Mouse (Mus musculus) embryonic facial prominence, embryonic 13.5 days (tissue): ENCODE data around the gene Kcnq1. TPM values are rescaled to one million over a fixed set of nuclear protein-coding genes. Genes with fewer than 3 reads are reported as not detected.

Source experiments
- ATAC-seq: fragments of 200-750 bp; cut with Nextera tagmentation; 2 replicates; pipeline ENCODE4 v1.8.0; 2017; ENCODE audit warnings: low read depth; ENCODE audit not compliant: insufficient number of reproducible peaks, insufficient read depth, low FRiP score, low TSS enrichment
- H3K27ac ChIP-seq: fragments of 300-500 bp; sonication (generic); 2 replicates; pipeline ENCODE4 v1.5.1; 2015; ENCODE audit warnings: moderate library complexity, mild to moderate bottlenecking, inconsistent platforms
- H3K27me3 ChIP-seq: fragments of 300-500 bp; sonication (generic); 2 replicates; pipeline ENCODE4 v1.6.1; 2015; ENCODE audit warnings: mild to moderate bottlenecking, inconsistent platforms
- H3K36me3 ChIP-seq: fragments of 300-500 bp; sonication (generic); 2 replicates; pipeline ENCODE4 v1.6.1; 2015; ENCODE audit warnings: mild to moderate bottlenecking, inconsistent platforms
- H3K4me1 ChIP-seq: fragments of 300-500 bp; sonication (generic); 2 replicates; pipeline ENCODE4 v1.6.1; 2015; ENCODE audit warnings: inconsistent platforms
- H3K4me2 ChIP-seq: fragments of 300-500 bp; sonication (generic); 2 replicates; pipeline ENCODE4 v1.6.1; 2015; ENCODE audit warnings: moderate library complexity, mild to moderate bottlenecking, inconsistent platforms
- H3K4me3 ChIP-seq: fragments of 300-500 bp; sonication (generic); 2 replicates; pipeline ENCODE4 v1.5.1; 2015; ENCODE audit warnings: mild to moderate bottlenecking, inconsistent platforms
- H3K9ac ChIP-seq: fragments of 300-500 bp; sonication (generic); 2 replicates; pipeline ENCODE4 v1.6.1; 2015; ENCODE audit warnings: mild to moderate bottlenecking, inconsistent platforms
- H3K9me3 ChIP-seq: fragments of 300-500 bp; sonication (generic); 2 replicates; pipeline ENCODE4 v1.6.1; 2016; ENCODE audit warnings: inconsistent platforms
- WGBS: fragments of 180-500 bp; shearing (Covaris S2); methylation state at CpG from one replicate; pipeline ENCODE4 v1.1.7; 2015; ENCODE audit warnings: mixed read lengths; 5-methylcytosine and 5-hydroxymethylcytosine counted together
- polyA plus RNA-seq: library from polyadenylated mRNA; unstranded; fragments of >200 nt; fragmentation: Nextera tagmentation; extraction: Ambion mirVana; gene quantifications from 2 replicates; pipeline ENCODE4 v1.2.1, GENCODE M21; 2015

Kcnq1 gene
- polyA plus RNA-seq, 1 experiment from 2014 or later = 0.84 TPM

DNA sequence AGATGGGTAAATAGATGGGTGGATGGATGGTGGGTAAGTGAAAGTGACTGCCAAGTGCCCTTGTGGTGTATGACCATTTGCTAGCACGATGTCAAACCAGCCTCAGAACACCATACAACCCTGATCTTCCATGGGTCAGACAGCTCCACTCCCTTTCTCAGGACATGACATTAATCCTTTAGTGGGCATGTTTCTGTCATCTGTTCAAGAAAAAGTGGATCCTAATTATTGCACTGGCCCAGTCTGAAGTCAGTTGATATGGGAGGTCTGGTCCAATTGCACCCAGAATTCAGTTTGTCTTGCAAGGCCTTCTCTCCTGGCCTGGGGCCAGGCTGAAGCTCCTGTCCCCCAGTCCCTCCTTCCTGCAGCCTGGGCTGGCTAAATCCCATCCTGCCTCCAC, 332.8 kb downstream of the Kcnq1 start:
- 81% methylated on average over 1 of the region's 1 CpGs for WGBS
- Histone ChIP-seq H3K4me2 (peak overlapping the region; percentile 90), H3K4me3 (no peak overlapping the region)

GRCm38 (mm10) chr7:143444580-143444954, 338.4 kb downstream of the Kcnq1 start:
- peak overlapping the region; percentile 44; the same call in 1 of the 2 replicates for H3K4me3 ChIP-seq
- H3K4me2 ChIP-seq = peak overlapping the region; percentile 76; the same call in 1 of the 2 replicates
- peaks cover 63% of the 10 kb centered on the region for H3K27me3 ChIP-seq

More for the DNA sequence above, 332.8 kb downstream of the Kcnq1 start:
- Histone ChIP-seq H3K27ac (no peak overlapping the region), H3K27me3 (peaks cover 27% of the 10 kb centered on the region), H3K9me3 (no peaks in the 10 kb centered on the region), H3K9ac (no peak overlapping the region), H3K36me3 (no peaks in the 10 kb centered on the region), H3K4me1 (peaks cover 19% of the 10 kb centered on the region)
- ATAC-seq = no peak

DNA sequence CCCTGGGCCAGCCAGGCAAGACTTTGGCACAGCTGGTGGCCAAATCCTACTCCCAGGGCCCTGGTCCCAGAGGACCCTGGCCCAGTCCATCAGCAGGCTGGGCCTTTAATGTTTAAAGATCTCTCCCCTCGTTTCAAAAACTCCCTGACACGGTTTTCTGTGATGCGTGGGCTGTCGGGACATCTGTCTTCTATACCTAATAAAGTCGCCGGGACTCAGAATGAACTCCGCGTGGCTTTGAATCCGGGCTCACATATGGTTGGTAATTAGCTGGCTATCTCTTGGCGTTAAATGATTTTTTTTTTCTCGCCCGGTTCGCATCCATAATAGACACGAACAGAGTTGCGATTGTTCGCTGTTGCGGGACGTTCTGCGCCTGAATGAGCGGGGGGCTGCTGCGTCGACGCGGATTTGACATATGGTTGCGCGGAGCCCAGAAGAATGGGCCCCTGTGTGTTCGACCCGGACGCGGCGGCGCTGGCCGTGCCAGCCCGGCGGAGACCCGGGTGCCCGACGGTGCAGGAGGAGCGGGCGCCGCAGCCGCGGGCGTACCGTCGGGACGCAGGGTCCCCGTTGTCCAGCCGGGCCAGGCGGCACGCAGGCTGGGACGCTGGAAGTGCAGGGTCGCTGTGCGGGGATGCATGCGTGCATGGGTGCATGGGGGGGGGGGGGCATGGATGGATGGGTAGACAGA, 338.9 kb downstream of the Kcnq1 start:
- WGBS = 2% methylated on average over 55 of the region's 55 CpGs
- Histone ChIP-seq H3K9ac (peak overlapping the region; percentile 71), H3K27me3 (peaks cover 63% of the 10 kb centered on the region), H3K36me3 (no peaks in the 10 kb centered on the region), H3K4me2 (peak overlapping the region; percentile 76), H3K4me1 (peaks cover 21% of the 10 kb centered on the region), H3K9me3 (no peaks in the 10 kb centered on the region), H3K27ac (no peak overlapping the region), H3K4me3 (peak overlapping the region; percentile 44)
- ATAC-seq = peak; percentile 35; the same call in 1 of the 2 replicates

More at GRCm38 (mm10) chr7:143444580-143444954, 338.4 kb downstream of the Kcnq1 start:
- WGBS = 30% methylated on average over 8 of the region's 8 CpGs
- Histone ChIP-seq H3K36me3 (no peaks in the 10 kb centered on the region), H3K4me1 (peaks cover 21% of the 10 kb centered on the region), H3K27ac (no peak overlapping the region), H3K9me3 (no peaks in the 10 kb centered on the region), H3K9ac (no peak overlapping the region)
- no peak for ATAC-seq

DNA sequence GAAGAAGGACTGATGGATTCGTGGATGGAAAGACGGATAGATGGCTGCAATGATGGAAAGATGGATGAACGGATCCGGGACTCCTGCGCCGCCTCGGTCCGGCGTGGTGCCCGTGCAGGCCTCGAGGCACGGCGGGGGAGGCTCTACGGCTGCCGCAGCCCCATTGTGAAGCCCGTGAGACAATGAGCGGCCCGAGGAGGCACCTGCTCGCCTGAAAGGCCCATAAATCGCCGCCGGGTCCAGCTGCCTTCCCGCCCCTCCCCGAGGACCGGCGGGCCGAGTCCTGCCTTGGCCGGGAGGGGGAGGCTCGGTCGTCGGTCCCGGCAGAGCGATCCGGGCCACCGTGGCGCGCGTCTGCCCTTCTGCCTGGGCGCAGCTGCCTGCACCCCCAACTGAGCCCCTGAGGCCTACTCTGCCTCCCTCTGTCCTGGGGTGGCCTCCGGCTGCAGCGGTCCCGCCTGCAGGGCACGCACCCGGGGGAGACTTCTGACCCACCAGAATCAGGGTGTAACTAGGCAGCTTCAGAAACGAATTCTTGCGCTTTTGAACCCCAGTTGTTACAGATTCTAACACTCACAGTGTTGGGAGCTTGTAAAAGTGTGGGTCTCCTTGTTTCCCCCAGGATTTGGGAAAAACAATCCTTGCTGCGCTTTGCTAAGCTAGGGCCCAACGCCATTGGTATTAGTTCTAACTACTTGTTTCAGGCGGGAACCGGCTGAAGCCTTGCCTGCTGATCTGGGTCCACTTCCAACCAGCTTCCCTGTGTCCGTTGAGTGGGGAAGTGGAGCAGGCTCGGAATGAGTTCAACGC, 339.7 kb downstream of the Kcnq1 start:
- ATAC-seq = no peak
- Histone ChIP-seq H3K27ac (no peak overlapping the region), H3K4me3 (peak overlapping the region; percentile 44), H3K4me2 (peak overlapping the region; percentile 76), H3K9ac (peak overlapping the region; percentile 71), H3K27me3 (peaks cover 63% of the 10 kb centered on the region), H3K36me3 (no peaks in the 10 kb centered on the region), H3K4me1 (peaks cover 21% of the 10 kb centered on the region), H3K9me3 (no peaks in the 10 kb centered on the region)
- 5% methylated on average over 53 of the region's 53 CpGs for WGBS

DNA sequence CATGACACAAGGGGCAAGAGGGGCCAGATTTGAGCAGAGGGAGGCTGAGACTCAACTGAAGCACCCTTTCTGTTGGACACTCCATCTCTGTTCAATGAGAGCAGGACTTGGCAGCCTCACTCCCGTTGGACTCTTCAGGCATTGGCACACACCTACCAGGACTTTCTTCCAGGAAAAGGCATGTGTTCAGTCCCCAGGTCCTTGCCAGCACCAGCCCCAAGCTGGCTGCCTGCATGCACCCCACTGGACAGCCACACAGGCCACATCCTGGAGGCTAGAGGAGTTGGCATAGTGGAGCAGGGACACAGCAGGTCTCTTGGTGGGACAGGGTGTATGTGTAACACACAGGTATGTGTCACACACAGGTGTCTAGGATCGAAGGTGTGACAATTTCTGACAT, 341.0 kb downstream of the Kcnq1 start:
- Histone ChIP-seq H3K9me3 (no peaks in the 10 kb centered on the region), H3K4me3 (no peak overlapping the region), H3K36me3 (no peaks in the 10 kb centered on the region), H3K4me2 (no peak overlapping the region), H3K27me3 (peaks cover 60% of the 10 kb centered on the region), H3K9ac (no peak overlapping the region), H3K27ac (no peak overlapping the region), H3K4me1 (peaks cover 21% of the 10 kb centered on the region)
- ATAC-seq = no peak
- 74% methylated on average over 2 of the region's 2 CpGs for WGBS

GRCm38 (mm10) chr7:143458963-143459331, 352.8 kb downstream of the Kcnq1 start:
- peaks cover 24% of the 10 kb centered on the region for H3K4me1 ChIP-seq
- H3K27me3 ChIP-seq = peaks cover 7% of the 10 kb centered on the region; the same call in 1 of the 2 replicates
- peak overlapping the region; percentile 60 for H3K4me2 ChIP-seq
- H3K4me3 ChIP-seq = peak overlapping the region; percentile 63
- H3K36me3 ChIP-seq = peaks cover 16% of the 10 kb centered on the region
- ATAC-seq = no peak
- peaks cover 27% of the 10 kb centered on the region for H3K9me3 ChIP-seq
- H3K27ac ChIP-seq = peak overlapping the region; percentile 87
- 31% methylated on average over 38 of the region's 38 CpGs for WGBS
- H3K9ac ChIP-seq = peak overlapping the region; percentile 84

DNA sequence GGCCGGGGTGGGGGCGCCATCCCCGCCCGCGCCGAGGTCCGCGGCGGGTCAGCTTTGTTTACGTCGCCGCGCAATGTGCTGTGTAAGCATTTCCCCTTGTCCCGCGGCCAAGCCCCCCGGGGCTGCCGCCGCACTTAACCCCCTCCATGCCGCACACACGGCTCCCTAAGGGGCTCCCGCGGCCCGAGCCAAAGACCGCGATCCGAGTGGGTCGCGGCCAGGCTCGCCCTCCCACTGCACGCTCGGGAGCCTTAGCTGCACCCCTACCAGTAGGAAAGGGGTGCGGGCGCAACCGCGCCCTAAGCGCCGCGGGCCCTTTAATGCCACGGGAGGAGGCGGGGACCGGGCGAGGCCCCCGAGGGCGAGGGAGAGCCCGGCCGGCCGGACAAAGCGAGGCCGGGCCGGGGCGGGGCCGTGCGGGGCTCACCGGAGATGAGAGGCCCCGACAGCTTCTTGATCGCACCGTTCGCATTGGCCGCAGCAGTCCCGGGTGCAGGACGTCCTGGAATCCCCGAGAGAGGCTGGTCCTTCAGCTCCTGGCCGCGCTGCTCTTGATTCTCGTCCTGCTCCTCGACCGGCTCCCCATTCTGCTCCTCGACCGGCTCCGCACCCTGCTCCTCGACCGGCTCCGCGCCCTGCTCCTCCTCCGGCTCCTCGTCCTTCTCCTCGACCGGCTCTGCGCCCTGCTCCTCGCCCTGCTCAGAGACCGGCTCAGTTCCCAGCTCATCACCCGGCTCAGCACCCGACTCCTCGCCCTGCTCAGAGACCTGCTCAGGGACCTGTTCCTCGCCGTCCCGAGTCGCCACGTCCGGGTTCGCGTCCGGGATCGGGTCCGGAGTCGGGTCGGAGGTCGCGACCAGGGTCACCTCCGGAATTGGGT, 353.4 kb downstream of the Kcnq1 start:
- peaks cover 7% of the 10 kb centered on the region; the same call in 1 of the 2 replicates for H3K27me3 ChIP-seq
- WGBS = 31% methylated on average over 98 of the region's 100 CpGs
- ATAC-seq = no peak
- H3K36me3 ChIP-seq = peaks cover 16% of the 10 kb centered on the region
- peaks cover 30% of the 10 kb centered on the region for H3K4me1 ChIP-seq
- H3K4me3 ChIP-seq = peak overlapping the region; percentile 63
- peak overlapping the region; percentile 60 for H3K4me2 ChIP-seq
- peak overlapping the region; percentile 84 for H3K9ac ChIP-seq
- peak overlapping the region; percentile 87 for H3K27ac ChIP-seq
- H3K9me3 ChIP-seq = peaks cover 27% of the 10 kb centered on the region

DNA sequence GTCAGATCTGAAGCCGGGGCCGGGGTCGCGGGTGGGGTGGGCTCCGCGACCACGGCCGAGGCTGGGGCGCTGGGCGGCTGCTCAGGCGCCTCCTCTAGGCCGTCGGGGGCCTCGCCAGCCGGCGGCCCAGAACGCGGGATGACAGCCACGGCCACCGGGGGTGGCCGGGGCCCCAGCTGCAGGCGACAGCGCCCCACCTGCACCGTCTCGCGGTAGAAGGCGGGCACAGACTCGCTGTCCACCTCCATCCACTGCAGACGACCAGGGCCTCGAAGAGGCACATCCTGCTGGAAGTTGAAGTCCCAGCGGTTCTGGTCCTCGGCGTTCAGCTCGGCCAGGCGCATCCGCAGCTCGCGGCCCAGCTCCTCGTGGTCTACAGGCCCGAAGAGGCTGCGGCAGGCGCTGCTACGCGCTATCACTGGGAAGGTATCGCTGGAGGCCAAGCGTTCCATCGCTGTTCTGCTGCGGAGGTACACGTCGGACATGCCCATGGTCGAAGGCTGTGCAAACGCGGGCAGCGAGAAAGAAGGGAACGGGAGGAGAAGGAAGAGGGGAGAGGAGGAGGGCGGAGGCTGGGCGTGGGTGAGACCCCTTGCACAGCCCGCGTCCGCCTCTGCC, 354.2 kb downstream of the Kcnq1 start:
- peaks cover 7% of the 10 kb centered on the region; the same call in 1 of the 2 replicates for H3K27me3 ChIP-seq
- peak overlapping the region; percentile 60 for H3K4me2 ChIP-seq
- peak overlapping the region; percentile 87 for H3K27ac ChIP-seq
- H3K9ac ChIP-seq = peak overlapping the region; percentile 84
- no peak for ATAC-seq
- WGBS = 42% methylated on average over 60 of the region's 60 CpGs
- H3K36me3 ChIP-seq = peaks cover 16% of the 10 kb centered on the region
- H3K9me3 ChIP-seq = peaks cover 27% of the 10 kb centered on the region
- H3K4me1 ChIP-seq = peaks cover 38% of the 10 kb centered on the region
- H3K4me3 ChIP-seq = peak overlapping the region; percentile 63

DNA sequence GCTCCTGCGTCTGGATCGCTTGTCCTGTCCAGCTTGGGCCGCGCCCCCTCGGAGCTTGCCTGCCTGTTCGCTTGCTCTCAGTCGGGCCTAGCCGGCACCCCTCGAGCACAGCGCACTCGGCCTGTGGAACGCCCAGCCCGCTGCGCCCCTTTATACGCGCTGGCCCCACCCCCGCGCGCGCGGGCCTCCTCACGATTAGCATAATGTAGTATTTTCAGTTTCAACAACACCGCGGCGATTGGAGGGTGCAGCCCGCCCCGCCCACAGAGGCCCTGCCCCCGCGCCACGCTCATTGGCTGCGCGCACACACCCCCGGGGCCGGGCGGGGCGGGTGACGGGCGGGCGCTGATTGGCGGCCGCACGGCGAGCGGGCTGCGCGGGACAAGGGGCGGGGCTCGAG, 354.7 kb downstream of the Kcnq1 start, which contains the start of gene Cdkn1c:
Cdkn1c (minus strand) TSS at position 177 of the 400 bp plus-strand sequence.
- peaks cover 27% of the 10 kb centered on the region for H3K9me3 ChIP-seq
- peaks cover 16% of the 10 kb centered on the region for H3K36me3 ChIP-seq

GRCm38 (mm10) chr7:143461294-143461870, 355.2 kb downstream of the Kcnq1 start:
- Histone ChIP-seq H3K4me3 (peak overlapping the region; percentile 63), H3K27ac (peak overlapping the region; percentile 64; the same call in 1 of the 2 replicates), H3K9me3 (peaks cover 27% of the 10 kb centered on the region), H3K36me3 (peaks cover 16% of the 10 kb centered on the region), H3K9ac (peak overlapping the region; percentile 51), H3K27me3 (peaks cover 7% of the 10 kb centered on the region; the same call in 1 of the 2 replicates), H3K4me2 (peak overlapping the region; percentile 60), H3K4me1 (peaks cover 46% of the 10 kb centered on the region)
- ATAC-seq = peak; percentile 11; the same call in 1 of the 2 replicates
- 31% methylated on average over 27 of the region's 32 CpGs for WGBS

More for the DNA sequence above, 354.7 kb downstream of the Kcnq1 start, which contains the start of gene Cdkn1c:
- ATAC-seq = peak; percentile 80
- H3K4me1 ChIP-seq = peaks cover 42% of the 10 kb centered on the region
- H3K27ac ChIP-seq = peak within 1 kb of the TSS; percentile 87
- H3K27me3 ChIP-seq = peaks cover 7% of the 10 kb centered on the region; the same call in 1 of the 2 replicates
- peak within 1 kb of the TSS; percentile 84 for H3K9ac ChIP-seq
- peak within 1 kb of the TSS; percentile 60 for H3K4me2 ChIP-seq
- H3K4me3 ChIP-seq = peak within 1 kb of the TSS; percentile 63
- WGBS = 43% methylated on average over 48 of the region's 48 CpGs
